Mouse (Mus musculus) forebrain, postnatal 0 days (tissue): Measurements from ENCODE around the gene Dapl1. TPM values are rescaled to one million over a fixed set of nuclear protein-coding genes. Genes with fewer than 3 reads are reported as not detected.

Source experiments
- ATAC-seq: fragments of 200-750 bp; cut with Nextera tagmentation; 2 replicates; pipeline ENCODE4 v1.8.0; 2017; ENCODE audit warnings: mild to moderate bottlenecking, moderate library complexity
- DNase-seq: peaks from one replicate; pipeline ENCODE4 v3.0.0-alpha.2; 2015
- H3K27ac ChIP-seq: fragments of 300-500 bp; sonication (generic); 2 replicates; pipeline ENCODE4 v1.5.1; 2014; ENCODE audit warnings: low read depth, mild to moderate bottlenecking, antibody characterized with exemption, low read length, moderate library complexity, mixed read lengths
- H3K27me3 ChIP-seq: fragments of 300-500 bp; sonication (generic); 2 replicates; pipeline ENCODE4 v1.6.1; 2014; ENCODE audit warnings: mild to moderate bottlenecking, low read length, mixed read lengths; ENCODE audit not compliant: insufficient read depth
- H3K36me3 ChIP-seq: fragments of 300-500 bp; sonication (generic); 2 replicates; pipeline ENCODE4 v1.6.1; 2014; ENCODE audit warnings: mild to moderate bottlenecking, moderate library complexity; ENCODE audit not compliant: insufficient read depth
- H3K4me1 ChIP-seq: fragments of 300-500 bp; sonication (generic); 2 replicates; pipeline ENCODE4 v1.6.1; 2014; ENCODE audit warnings: antibody characterized with exemption; ENCODE audit not compliant: insufficient read depth
- H3K4me2 ChIP-seq: fragments of 300-500 bp; sonication (generic); 2 replicates; pipeline ENCODE4 v1.6.1; 2014; ENCODE audit warnings: low read depth, mild to moderate bottlenecking, moderate library complexity
- H3K4me3 ChIP-seq: fragments of 300-500 bp; sonication (generic); 2 replicates; pipeline ENCODE4 v1.5.1; 2014; ENCODE audit warnings: low read depth, low read length, mixed read lengths
- H3K9ac ChIP-seq: fragments of 300-500 bp; sonication (generic); 2 replicates; pipeline ENCODE4 v1.6.1; 2014; ENCODE audit warnings: mild to moderate bottlenecking
- H3K9me3 ChIP-seq: fragments of 300-500 bp; sonication (generic); 2 replicates; pipeline ENCODE4 v1.6.1; 2016; ENCODE audit warnings: low read length
- CTCF ChIP-seq: sonication (generic); IDR thresholded peaks from 2 replicates; pipeline ENCODE4 v1.5.1; 2016; ENCODE audit warnings: antibody characterized with exemption, control low read depth, low read depth
- WGBS: fragments of 180-500 bp; shearing (Covaris S2); extraction: QIAGEN DNeasy Blood & Tissue Kit; methylation state at CpG from one replicate; pipeline ENCODE4 v1.1.7; 2014; 5-methylcytosine and 5-hydroxymethylcytosine counted together
- polyA plus RNA-seq: library from polyadenylated mRNA; unstranded; fragments of >200 nt; fragmentation: Nextera tagmentation; extraction: Ambion mirVana; gene quantifications from 2 replicates; pipeline ENCODE4 v1.2.1, GENCODE M21; 2015
- total RNA-seq: library from RNA; depleted of rRNA; stranded (reverse); fragments of >200 nt; gene quantifications from 2 replicates; pipeline ENCODE4 v1.2.3, GENCODE M21; 2014

Dapl1 gene
- total and polyA plus RNA-seq, 2 experiments from 2014 or later, result 1.00 to 2.3 TPM

DNA sequence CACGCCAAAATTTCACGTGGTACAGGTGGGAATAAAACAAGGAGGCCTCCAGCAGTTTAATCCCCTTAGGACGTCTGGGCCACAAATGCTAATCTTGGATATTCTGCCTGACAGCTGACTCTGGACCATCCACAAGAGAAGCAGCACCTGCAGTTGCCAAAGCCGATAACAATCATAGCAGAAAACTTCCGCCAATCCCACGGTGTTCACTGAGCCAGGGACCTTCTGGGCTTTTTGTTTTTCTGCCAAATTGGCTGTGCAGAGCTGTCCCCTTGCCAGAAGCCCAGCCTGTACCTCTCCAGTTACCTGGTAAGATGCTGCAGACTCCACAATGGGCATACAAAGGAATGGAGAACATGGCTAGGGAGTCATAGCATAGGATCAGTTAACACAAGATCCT is 37.8 kb upstream of the Dapl1 start:
- H3K4me1 ChIP-seq, result no peaks in the 10 kb centered on the region
- H3K36me3 ChIP-seq, result no peaks in the 10 kb centered on the region
- H3K27ac ChIP-seq, result no peak overlapping the region
- ATAC-seq, result no peak
- H3K9ac ChIP-seq, result no peak overlapping the region
- no peaks in the 10 kb centered on the region for H3K27me3 ChIP-seq
- H3K4me2 ChIP-seq, result no peak overlapping the region
- H3K4me3 ChIP-seq, result no peak overlapping the region
- DNase-seq, result no peak
- no peak for TF ChIP-seq CTCF
- no peaks in the 10 kb centered on the region for H3K9me3 ChIP-seq
- WGBS, result 42% methylated on average over 6 of the region's 6 CpGs

DNA sequence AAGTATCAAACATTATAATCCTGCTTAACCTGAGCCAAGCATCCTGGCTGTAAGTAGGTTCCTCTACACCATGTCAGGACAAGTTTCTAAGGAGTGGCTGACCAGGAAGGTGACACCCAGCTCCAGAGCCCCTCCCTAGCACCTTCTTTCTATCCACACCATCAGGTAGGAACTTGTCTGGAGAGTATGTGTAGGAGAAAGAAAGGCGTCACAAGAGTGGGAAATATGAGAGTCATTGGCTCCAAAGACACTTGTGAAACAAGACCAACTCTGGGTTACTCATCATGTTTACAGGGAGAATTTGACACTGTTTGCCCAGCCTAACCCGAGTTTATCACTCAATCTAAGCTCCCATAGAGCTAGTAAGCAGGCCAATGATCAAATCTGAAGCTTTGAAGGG is 36.7 kb upstream of the Dapl1 start:
- no peak overlapping the region for H3K4me2 ChIP-seq
- WGBS, result 88% methylated on average over 2 of the region's 2 CpGs
- no peaks in the 10 kb centered on the region for H3K4me1 ChIP-seq
- H3K9me3 ChIP-seq, result no peaks in the 10 kb centered on the region
- H3K36me3 ChIP-seq, result no peaks in the 10 kb centered on the region
- no peaks in the 10 kb centered on the region for H3K27me3 ChIP-seq
- DNase-seq (no peak), ATAC-seq (no peak)
- TF ChIP-seq CTCF, result no peak
- no peak overlapping the region for H3K9ac ChIP-seq
- no peak overlapping the region for H3K27ac ChIP-seq
- H3K4me3 ChIP-seq, result no peak overlapping the region

DNA sequence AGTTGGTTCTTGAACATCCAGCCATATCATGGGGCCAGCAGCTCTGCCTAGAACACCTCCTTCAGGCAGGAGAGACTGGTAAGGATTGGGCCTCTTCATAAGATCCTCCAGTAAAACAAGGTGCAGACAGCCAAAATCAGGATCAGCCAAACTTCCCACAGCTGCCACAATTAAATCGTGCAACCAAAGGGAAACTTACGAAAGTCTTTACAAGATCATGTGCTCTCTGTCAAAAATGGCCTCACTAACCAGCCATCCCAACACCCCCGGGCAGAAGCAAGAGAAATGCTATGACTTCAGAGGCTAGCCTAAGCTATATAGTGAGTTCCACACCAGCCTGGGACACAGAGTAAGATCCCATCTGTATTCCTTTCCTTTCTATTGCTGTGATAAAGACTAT is 35.9 kb upstream of the Dapl1 start:
- Histone ChIP-seq H3K4me2 (no peak overlapping the region), H3K9me3 (no peaks in the 10 kb centered on the region), H3K27ac (no peak overlapping the region), H3K4me3 (no peak overlapping the region), H3K9ac (no peak overlapping the region), H3K27me3 (no peaks in the 10 kb centered on the region), H3K36me3 (no peaks in the 10 kb centered on the region), H3K4me1 (no peaks in the 10 kb centered on the region)
- no peak for TF ChIP-seq CTCF
- WGBS, result 91% methylated on average over 3 of the region's 3 CpGs
- no peak for DNase-seq
- ATAC-seq, result no peak

- Histone ChIP-seq H3K9me3 (no peaks in the 10 kb centered on the region), H3K36me3 (no peaks in the 10 kb centered on the region), H3K27me3 (no peaks in the 10 kb centered on the region), H3K27ac (no peak overlapping the region), H3K4me2 (no peak overlapping the region), H3K4me1 (no peaks in the 10 kb centered on the region), H3K9ac (no peak overlapping the region), H3K4me3 (no peak overlapping the region)
- ATAC-seq, result no peak
- WGBS, result 79% methylated on average over 4 of the region's 4 CpGs
- TF ChIP-seq CTCF, result no peak
- DNase-seq, result no peak
These were observed 35.5 kb upstream of the Dapl1 start for GRCm38 (mm10) chr2:59448921-59449320.

DNA sequence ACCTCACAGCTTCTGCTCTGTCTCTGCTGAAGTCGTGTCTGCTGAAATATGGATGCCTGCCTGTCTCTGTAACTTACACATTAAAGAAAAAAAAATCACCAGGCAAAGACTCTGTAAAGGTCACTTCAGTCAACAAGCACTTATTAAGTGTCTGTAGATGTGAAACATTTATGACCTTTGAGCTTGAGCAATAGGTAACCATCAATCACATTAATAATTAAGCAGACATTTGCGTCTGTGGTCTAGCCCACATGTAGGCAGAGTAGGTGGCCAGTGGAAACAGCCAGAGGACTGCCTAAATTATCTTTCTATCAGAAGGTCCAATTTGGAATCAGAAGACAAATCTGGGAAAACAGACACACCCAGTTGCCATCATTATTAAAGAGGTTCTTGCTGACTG is 32.8 kb upstream of the Dapl1 start:
- Histone ChIP-seq H3K9me3 (no peaks in the 10 kb centered on the region), H3K36me3 (no peaks in the 10 kb centered on the region), H3K4me1 (no peaks in the 10 kb centered on the region), H3K4me3 (no peak overlapping the region), H3K27me3 (no peaks in the 10 kb centered on the region), H3K27ac (no peak overlapping the region), H3K9ac (no peak overlapping the region), H3K4me2 (no peak overlapping the region)
- DNase-seq (no peak), ATAC-seq (no peak)
- 84% methylated on average over 2 of the region's 2 CpGs for WGBS
- TF ChIP-seq CTCF, result no peak

- Histone ChIP-seq H3K27me3 (no peaks in the 10 kb centered on the region), H3K4me2 (no peak overlapping the region), H3K4me3 (no peak overlapping the region), H3K27ac (no peak overlapping the region), H3K4me1 (no peaks in the 10 kb centered on the region), H3K9me3 (no peaks in the 10 kb centered on the region), H3K9ac (no peak overlapping the region), H3K36me3 (no peaks in the 10 kb centered on the region)
- DNase-seq, result no peak
- ATAC-seq, result no peak
- no peak for TF ChIP-seq CTCF
- WGBS, result 31% methylated on average over 3 of the region's 3 CpGs
These were observed 32.4 kb upstream of the Dapl1 start for GRCm38 (mm10) chr2:59452102-59452501.

GRCm38 (mm10) chr2:59462086-59462485 is 22.4 kb upstream of the Dapl1 start:
- no peaks in the 10 kb centered on the region for H3K4me1 ChIP-seq
- no peak overlapping the region for H3K4me3 ChIP-seq
- H3K27me3 ChIP-seq, result no peaks in the 10 kb centered on the region
- no peak overlapping the region for H3K9ac ChIP-seq
- no peak for TF ChIP-seq CTCF
- H3K27ac ChIP-seq, result no peak overlapping the region
- no peak for DNase-seq
- 80% methylated on average over 6 of the region's 6 CpGs for WGBS
- no peaks in the 10 kb centered on the region for H3K9me3 ChIP-seq
- H3K4me2 ChIP-seq, result no peak overlapping the region
- no peaks in the 10 kb centered on the region for H3K36me3 ChIP-seq
- no peak for ATAC-seq
